Mouse (Mus musculus): ENCODE measurements around the gene Dgcr6. TPM values are rescaled to one million over a fixed set of nuclear protein-coding genes. Genes with fewer than 3 reads are reported as not detected.

The Dgcr6 gene
- polyA plus RNA-seq, 1 experiment from 2014 or later, result 121 TPM

DNA sequence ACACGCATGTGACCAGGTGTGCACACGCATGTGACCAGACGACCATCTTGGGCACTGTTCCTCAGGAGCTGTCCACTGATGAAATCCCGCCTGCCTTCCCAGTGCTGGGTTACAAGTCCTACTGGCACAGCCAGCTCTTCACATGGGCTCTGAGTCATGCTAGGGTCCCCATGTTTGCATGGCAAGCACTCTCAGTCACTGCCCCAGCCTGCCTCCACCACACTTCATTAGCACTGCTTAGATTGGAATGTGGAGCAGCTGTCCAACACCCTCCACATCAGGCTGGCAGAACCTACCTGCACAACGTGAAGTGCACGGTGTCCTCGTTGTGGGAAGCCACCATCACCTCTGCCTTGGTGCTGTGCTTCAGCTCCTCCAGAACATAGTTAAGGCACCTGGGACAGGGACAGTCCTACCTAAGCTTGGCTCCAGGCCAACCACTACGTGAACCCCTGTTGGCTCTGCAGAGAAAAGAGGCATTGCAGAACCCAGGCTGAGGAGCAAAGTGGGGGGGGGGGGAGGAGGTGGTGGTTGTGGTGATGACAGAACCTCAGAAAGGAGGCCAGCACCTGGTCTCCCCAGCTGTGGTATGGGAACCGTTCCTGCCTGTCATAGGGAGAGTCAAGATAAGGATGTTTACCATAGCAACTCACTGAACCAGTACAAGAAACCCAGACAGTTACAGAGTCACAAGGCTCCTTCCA lies 20.8 kb downstream of the Dgcr6 start:
- Histone ChIP-seq H3K36me3 (peaks cover 44% of the 10 kb centered on the region), H3K4me2 (replicated peaks) (no peak overlapping the region)

DNA sequence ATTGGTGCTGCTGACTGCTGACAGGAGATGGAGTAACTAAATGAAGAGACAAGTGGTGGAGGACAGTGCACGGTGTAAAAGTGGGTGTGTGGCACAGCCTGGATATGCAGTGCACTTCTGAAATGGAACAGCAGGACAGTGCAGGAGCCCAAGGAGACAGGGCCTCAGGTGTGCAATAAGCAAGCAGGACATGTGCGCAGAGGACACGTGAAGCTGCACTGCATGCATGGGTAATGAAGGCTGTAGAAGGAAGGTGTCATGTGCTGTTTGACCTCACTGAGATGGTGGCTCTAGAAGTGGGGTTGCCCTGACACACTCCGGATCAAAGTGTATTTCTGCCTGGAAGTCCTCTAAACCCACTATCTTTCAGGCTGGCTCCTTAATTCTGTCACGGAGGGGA lies 22.0 kb downstream of the Dgcr6 start:
- H3K27me3 ChIP-seq, result no peaks in the 10 kb centered on the region
- WGBS, result 88% methylated on average over 5 of the region's 5 CpGs
- H3K4me2 ChIP-seq (replicated peaks), result no peak overlapping the region
- no peak overlapping the region for H3K9ac ChIP-seq
- no peaks in the 10 kb centered on the region for H3K9me3 ChIP-seq
- no peaks in the 10 kb centered on the region for H3K4me1 ChIP-seq
- H3K36me3 ChIP-seq, result peaks cover 37% of the 10 kb centered on the region
- no peak overlapping the region for H3K27ac ChIP-seq
- no peak for ATAC-seq (ENCODE audit: insufficient number of reproducible peaks, insufficient read depth, low FRiP score, low TSS enrichment)
- H3K4me3 ChIP-seq, result no peak overlapping the region

More for the DNA sequence above, 20.8 kb downstream of the Dgcr6 start:
- H3K9me3 ChIP-seq, result no peaks in the 10 kb centered on the region
- no peaks in the 10 kb centered on the region for H3K27me3 ChIP-seq
- H3K4me3 ChIP-seq, result no peak overlapping the region
- H3K9ac ChIP-seq, result no peak overlapping the region
- H3K27ac ChIP-seq, result no peak overlapping the region
- ATAC-seq (ENCODE audit: insufficient number of reproducible peaks, insufficient read depth, low FRiP score, low TSS enrichment), result no peak
- WGBS, result 85% methylated on average over 9 of the region's 9 CpGs
- no peaks in the 10 kb centered on the region for H3K4me1 ChIP-seq

DNA sequence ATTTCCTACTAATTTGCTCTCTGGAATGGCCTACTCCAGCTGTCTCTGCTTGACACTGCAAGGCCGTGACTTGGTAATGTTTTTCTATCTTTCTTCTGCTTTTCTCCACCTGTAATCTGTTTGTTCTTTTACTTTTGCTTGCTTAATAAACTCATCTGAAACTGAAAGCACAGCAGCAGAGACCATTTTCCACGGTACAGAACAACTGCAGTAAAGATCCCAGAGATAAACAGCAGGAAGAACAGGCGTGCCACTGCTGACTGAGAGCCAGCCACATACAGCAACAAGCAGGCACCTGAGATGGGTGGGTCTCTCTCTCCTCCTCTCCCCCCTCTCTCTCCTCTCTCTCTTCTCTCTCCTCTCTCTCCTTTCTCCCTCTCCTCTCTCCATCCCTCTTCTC lies 22.5 kb downstream of the Dgcr6 start:
- Histone ChIP-seq H3K4me1 (no peaks in the 10 kb centered on the region), H3K27ac (no peak overlapping the region), H3K36me3 (peaks cover 31% of the 10 kb centered on the region), H3K4me3 (no peak overlapping the region), H3K4me2 (replicated peaks) (no peak overlapping the region), H3K9me3 (no peaks in the 10 kb centered on the region), H3K27me3 (no peaks in the 10 kb centered on the region), H3K9ac (no peak overlapping the region)
- ATAC-seq (ENCODE audit: insufficient number of reproducible peaks, insufficient read depth, low FRiP score, low TSS enrichment), result no peak
- 67% methylated on average over 3 of the region's 3 CpGs for WGBS

DNA sequence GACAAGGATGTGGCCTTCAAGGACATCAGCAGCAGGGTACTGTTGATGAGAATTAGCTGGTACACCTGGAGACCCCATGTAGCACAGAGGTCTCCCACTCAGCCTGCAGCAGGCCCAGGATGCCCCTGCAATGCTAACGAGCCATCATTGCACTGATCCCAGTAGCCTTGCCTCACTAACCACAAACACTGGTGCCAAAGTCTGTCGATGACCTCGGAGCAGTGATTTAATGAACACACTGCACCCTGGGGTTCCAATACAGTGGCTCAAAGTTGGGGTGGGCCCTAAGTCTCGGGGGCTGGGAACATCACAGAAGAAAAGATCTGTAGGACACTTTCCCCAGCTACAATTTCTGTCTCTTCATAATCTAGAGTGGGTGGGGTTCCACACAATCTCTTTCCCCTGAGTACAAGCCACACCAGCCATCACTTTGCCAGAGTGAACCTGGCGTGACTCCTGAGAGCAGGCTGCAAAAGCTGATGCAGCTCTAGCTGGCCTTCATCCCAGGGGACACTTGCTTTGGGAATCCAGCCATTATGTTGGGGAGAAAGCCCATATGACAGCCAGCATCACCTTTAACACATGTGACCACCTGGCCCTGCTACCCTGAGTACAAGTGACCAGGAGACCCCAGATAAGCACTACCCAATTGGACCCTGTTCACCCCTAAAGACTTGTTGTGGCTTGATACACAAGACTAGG lies 25.8 kb downstream of the Dgcr6 start:
- Histone ChIP-seq H3K27ac (no peak overlapping the region), H3K9me3 (no peaks in the 10 kb centered on the region), H3K4me3 (no peak overlapping the region), H3K4me1 (no peaks in the 10 kb centered on the region), H3K4me2 (replicated peaks) (no peak overlapping the region), H3K27me3 (no peaks in the 10 kb centered on the region), H3K36me3 (0 out of 2 replicates have a peak, but pooled peaks cover 2% of the 10 kb centered on the region), H3K9ac (no peak overlapping the region)
- WGBS, result 84% methylated on average over 5 of the region's 5 CpGs
- ATAC-seq (ENCODE audit: insufficient number of reproducible peaks, insufficient read depth, low FRiP score, low TSS enrichment), result no peak

DNA sequence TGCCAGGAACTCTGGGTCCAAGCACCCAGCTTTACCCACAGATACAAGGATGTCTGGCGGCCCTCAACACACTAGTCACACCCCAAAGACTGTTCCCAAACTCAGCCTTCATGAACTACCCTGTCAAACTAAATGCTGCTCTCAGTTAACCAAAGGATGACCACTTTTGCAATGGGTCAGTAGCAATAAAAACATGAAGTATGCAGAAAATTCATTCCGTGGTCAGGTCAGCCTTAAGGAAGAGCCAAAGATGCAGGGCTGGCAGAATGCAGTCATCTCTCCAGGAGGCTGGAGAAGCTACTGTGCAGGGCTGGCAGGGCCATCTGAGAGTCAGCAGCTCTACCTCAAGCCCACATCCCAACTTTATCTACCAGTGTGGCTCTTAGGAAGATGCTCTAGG lies 26.6 kb downstream of the Dgcr6 start:
- no peaks in the 10 kb centered on the region for H3K4me1 ChIP-seq
- H3K4me2 ChIP-seq (replicated peaks), result no peak overlapping the region
- H3K27me3 ChIP-seq, result no peaks in the 10 kb centered on the region
- no peaks in the 10 kb centered on the region for H3K36me3 ChIP-seq
- no peaks in the 10 kb centered on the region for H3K9me3 ChIP-seq
- no peak overlapping the region for H3K27ac ChIP-seq
- H3K4me3 ChIP-seq, result no peak overlapping the region
- whole genome bisulfite sequencing, result 90% methylated on average over 2 of the region's 2 CpGs
- no peak for ATAC-seq (ENCODE audit: insufficient number of reproducible peaks, insufficient read depth, low FRiP score, low TSS enrichment)
- no peak overlapping the region for H3K9ac ChIP-seq

DNA sequence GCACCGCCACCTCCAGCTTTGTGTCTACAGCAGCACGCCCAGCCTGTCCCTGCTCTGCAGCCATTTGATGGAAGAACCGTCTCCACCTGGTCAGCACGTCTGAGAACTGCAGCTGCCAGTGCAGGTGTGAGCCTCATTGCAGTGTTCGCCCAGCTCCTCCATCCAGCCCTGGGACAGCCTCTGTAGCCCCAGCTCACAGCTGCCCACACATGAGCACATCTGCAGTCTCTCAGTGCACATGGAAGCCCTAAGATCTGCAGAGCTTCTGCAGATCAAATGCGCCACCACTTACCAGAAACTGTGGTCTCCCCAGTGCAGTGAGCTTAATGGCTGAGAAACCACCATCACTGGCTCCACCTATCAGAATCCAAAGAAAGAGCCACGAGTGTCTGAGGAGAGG lies 27.5 kb downstream of the Dgcr6 start:
- H3K36me3 ChIP-seq, result no peaks in the 10 kb centered on the region
- H3K4me3 ChIP-seq, result no peak overlapping the region
- ATAC-seq (ENCODE audit: insufficient number of reproducible peaks, insufficient read depth, low FRiP score, low TSS enrichment), result no peak
- no peak overlapping the region for H3K27ac ChIP-seq
- no peaks in the 10 kb centered on the region for H3K9me3 ChIP-seq
- H3K9ac ChIP-seq, result no peak overlapping the region
- no peaks in the 10 kb centered on the region for H3K27me3 ChIP-seq
- H3K4me2 ChIP-seq (replicated peaks), result no peak overlapping the region
- 87% methylated on average over 7 of the region's 7 CpGs for WGBS
- no peaks in the 10 kb centered on the region for H3K4me1 ChIP-seq

DNA sequence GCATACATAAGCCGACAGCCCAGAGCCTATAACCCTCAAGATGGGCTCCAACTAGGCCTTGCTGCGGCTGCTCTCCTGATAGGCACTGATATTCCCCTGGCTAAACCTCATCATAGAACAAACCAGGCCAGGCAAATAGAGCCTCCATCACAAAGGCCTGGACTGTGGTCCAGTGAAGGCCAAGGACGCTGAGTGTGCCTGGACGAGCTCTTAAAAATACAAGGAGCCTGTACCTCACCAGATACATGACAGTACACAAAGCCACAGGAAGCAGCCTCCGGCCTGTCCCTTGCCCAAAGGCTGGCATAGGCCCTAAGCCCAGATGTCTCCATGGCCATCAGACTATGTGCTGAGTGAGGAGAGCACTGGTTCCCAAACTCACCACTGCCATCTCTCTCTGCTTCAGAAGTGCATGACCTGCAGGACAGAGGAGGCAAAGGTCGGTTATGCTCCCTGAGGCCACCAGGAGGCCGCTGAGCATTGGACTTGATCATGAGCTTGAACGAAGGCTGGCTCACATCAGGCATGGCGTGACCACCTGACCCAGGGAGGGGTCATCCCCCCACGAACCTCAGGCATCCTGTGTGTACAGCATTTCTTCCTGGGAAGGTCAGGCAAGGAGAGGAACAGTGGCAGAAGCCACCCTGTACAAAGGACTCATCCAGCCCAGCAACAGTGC lies 28.6 kb downstream of the Dgcr6 start:
- ATAC-seq (ENCODE audit: insufficient number of reproducible peaks, insufficient read depth, low FRiP score, low TSS enrichment), result no peak
- Histone ChIP-seq H3K36me3 (no peaks in the 10 kb centered on the region), H3K4me1 (no peaks in the 10 kb centered on the region), H3K9me3 (no peaks in the 10 kb centered on the region), H3K9ac (no peak overlapping the region), H3K4me2 (replicated peaks) (no peak overlapping the region), H3K27me3 (no peaks in the 10 kb centered on the region), H3K4me3 (no peak overlapping the region), H3K27ac (no peak overlapping the region)
- 78% methylated on average over 10 of the region's 10 CpGs for WGBS

DNA sequence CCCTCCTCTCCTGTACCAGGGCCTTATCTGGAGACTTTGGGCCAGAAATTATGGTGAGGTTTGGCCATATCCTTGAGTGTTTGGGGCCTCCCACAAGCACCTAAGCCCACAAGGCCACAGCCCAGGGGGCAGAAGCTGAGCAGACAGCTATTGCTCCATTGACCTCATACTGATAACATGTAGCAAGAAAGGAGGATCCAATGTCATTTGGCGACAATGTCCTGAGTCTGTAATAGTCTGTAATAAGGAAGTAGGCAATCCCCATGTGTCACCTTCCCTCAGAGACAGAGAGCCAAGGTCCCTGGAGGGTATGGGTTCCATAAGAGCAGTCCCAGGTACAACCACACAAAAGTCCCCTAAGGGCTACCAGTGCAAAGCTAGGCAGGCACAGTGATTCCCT lies 29.6 kb downstream of the Dgcr6 start:
- Histone ChIP-seq H3K9ac (no peak overlapping the region), H3K27me3 (0 out of 2 replicates have a peak, but pooled peaks cover 2% of the 10 kb centered on the region), H3K27ac (no peak overlapping the region), H3K9me3 (no peaks in the 10 kb centered on the region), H3K36me3 (no peaks in the 10 kb centered on the region), H3K4me3 (no peak overlapping the region), H3K4me1 (no peaks in the 10 kb centered on the region), H3K4me2 (replicated peaks) (no peak overlapping the region)
- ATAC-seq (ENCODE audit: insufficient number of reproducible peaks, insufficient read depth, low FRiP score, low TSS enrichment), result no peak
- 77% methylated on average over 1 of the region's 1 CpGs for WGBS

DNA sequence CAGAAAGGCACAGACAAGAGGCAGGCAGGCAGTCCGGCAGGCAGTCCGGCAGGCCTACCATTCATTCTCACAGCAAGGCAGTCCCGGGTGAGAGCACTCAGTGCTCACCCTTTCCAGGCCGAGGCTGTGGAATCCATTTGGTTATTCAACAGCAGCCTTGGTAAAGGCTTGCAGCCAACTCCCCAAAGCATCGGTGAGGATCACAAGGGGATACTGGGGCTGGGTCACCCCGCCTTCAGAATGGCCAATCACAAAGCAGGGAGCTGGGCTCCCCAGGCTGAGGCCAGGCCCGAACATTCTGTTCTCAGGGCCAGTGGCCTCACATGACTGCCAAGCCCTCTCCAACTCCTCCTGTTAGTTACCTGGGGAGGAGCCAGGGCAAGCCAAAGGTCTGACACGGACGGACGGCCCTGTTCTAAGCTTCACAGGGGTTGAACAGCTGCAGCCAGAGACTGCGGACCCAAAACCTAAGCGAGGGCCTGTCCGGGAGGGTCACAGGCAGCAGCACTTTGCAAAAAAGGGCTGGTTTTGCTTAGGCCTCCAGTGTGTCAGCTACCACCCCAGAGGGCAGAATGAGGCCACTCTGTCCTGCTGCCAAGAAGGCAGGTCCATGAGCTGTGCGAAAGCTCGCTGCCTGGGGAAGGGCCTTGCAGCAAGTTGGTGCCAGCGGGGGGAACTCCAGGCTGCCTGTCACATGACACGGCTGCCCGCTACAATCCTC lies 30.7 kb downstream of the Dgcr6 start:
- Histone ChIP-seq H3K27me3 (peaks cover 12% of the 10 kb centered on the region; the same call in 1 of the 2 replicates), H3K4me2 (replicated peaks) (no peak overlapping the region), H3K9ac (no peak overlapping the region), H3K9me3 (no peaks in the 10 kb centered on the region), H3K27ac (no peak overlapping the region), H3K4me1 (peaks cover 5% of the 10 kb centered on the region), H3K4me3 (no peak overlapping the region), H3K36me3 (no peaks in the 10 kb centered on the region)
- ATAC-seq (ENCODE audit: insufficient number of reproducible peaks, insufficient read depth, low FRiP score, low TSS enrichment), result no peak
- WGBS, result 82% methylated on average over 18 of the region's 18 CpGs

DNA sequence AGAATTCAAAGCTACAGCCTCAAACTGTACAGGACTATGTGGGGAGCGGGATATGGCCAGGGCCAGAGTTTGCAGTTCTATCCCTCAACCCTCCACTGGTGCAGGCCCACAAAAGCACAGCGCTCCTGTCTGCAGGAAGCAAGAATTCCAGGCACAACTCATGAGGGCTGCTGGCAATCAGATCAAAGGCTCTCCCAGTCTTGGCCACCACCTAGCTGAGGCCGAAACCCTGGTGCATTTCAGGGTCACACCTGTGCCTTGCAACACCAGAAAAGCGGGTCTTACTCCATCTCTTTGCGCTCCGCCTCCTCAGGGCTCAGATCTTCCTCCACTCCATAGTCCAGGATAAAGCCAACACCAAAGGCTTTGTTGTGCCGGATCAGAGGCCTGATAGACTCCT lies 31.6 kb downstream of the Dgcr6 start:
- Histone ChIP-seq H3K4me2 (replicated peaks) (no peak overlapping the region), H3K36me3 (no peaks in the 10 kb centered on the region), H3K27me3 (peaks cover 16% of the 10 kb centered on the region), H3K9me3 (no peaks in the 10 kb centered on the region), H3K4me1 (peaks cover 7% of the 10 kb centered on the region), H3K4me3 (no peak overlapping the region), H3K27ac (no peak overlapping the region), H3K9ac (no peak overlapping the region)
- 89% methylated on average over 7 of the region's 7 CpGs for WGBS
- no peak for ATAC-seq (ENCODE audit: insufficient number of reproducible peaks, insufficient read depth, low FRiP score, low TSS enrichment)

DNA sequence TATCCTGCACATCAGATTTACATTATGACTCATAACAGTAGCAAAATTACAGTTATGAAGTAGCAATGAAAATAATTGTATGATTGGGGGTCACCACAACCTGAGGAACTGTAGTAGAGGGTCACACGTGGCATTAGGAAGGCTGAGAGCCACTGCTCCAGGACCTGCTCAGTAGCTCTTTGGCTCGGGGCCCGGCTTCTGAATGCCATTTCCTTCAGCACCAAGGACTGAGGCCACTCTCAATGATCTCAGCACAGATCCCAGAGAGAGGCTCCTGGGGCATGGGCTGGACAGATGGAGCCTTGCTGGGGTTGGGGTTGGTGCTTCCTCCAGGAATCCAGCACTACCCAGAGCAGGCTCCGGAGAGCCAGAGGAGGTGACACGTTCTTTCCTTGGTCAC lies 34.4 kb downstream of the Dgcr6 start:
- Histone ChIP-seq H3K27me3 (peaks cover 16% of the 10 kb centered on the region), H3K9ac (no peak overlapping the region; the same call in 1 of the 2 replicates), H3K4me3 (no peak overlapping the region), H3K9me3 (no peaks in the 10 kb centered on the region), H3K36me3 (no peaks in the 10 kb centered on the region), H3K4me1 (peaks cover 14% of the 10 kb centered on the region), H3K4me2 (replicated peaks) (no peak overlapping the region), H3K27ac (no peak overlapping the region)
- no peak for ATAC-seq (ENCODE audit: insufficient number of reproducible peaks, insufficient read depth, low FRiP score, low TSS enrichment)
- WGBS, result 83% methylated on average over 5 of the region's 5 CpGs

All from embryonic facial prominence, embryonic 12.5 days (tissue).